Mouse (Mus musculus): ENCODE data around the gene Clcn7.
A peak's percentile ranks its signal among the peaks of the same experiment; 100 is the strongest.

Clcn7 gene

DNA sequence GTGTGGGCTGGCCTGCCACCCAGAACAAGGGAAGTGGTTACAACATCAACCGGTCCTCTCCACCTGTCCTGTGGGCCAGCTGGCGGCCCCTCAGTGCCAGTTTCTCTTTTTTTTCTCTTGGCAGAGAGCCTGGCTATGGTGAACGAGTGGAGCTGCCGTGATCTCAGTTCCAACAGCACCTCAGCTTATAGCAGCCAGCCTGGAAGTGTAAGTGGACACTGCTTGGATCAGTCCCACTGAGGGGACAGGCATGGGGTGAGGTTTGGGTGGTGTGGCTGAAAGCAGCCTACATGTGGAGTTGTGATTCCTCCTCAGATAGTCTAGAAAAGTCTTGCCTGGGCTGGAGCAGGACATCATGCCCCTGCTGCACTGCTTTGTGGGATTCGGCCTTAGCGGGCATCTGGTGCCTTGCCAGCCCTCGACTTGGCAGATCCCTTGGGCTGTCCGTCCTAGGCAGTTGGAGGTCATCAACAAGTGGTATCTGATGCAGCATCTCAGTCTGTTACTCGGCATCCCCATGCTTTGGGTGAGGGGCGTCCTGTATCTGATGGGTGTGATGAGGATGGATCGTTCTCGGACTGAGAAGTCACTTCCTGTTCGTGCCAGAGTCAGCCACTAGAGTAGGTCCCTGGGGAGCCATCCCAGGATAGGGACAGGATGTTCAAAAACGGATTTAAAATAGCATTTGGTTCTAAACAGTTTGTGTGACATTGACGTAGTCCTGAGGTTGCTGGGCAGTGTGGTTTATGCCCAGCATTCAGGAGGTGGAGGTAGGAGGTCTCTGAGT is 77.7 kb downstream of the Clcn7 start:
- DNase-seq (ENCODE audit: low read depth, low spot score), result peak; percentile 82

DNA sequence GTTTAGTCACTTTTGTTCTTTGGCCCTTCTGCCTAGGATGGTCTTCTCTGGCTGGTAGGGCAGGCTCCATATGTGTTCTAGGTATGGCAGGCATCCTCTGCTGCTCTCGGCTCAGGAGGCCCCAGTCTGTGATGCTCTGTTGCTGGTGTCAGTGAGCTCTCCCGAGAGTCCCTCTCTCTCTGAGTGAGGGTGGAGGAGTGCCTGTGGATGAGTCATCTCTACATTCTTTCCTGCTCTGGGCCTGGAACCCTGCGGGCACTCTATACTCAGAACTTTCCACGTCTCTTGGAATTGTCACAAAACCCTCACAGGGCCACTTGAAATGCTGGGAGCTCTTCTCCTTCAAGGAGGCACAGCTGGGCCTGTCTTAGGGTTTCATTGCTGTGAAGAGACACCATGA is 78.5 kb downstream of the Clcn7 start:
- no peak for DNase-seq (ENCODE audit: low read depth, low spot score)

All from skeletal muscle tissue, adult 2 months (tissue).